Mouse (Mus musculus) ES-Bruce4 (cell line): ENCODE results near the gene Nfkbia. TPM values are rescaled to one million over a fixed set of nuclear protein-coding genes. Genes with fewer than 3 reads are reported as not detected.
A peak's percentile ranks its signal among the peaks of the same experiment; 100 is the strongest.

Experiments used
- H3K27ac ChIP-seq: 2 replicates; pipeline ENCODE4 v1.5.1; 2012; ENCODE audit warnings: low read length, inconsistent platforms; ENCODE audit not compliant: insufficient read depth
- H3K27me3 ChIP-seq: 2 replicates; pipeline ENCODE4 v1.6.1; 2012; ENCODE audit warnings: mild to moderate bottlenecking, low read length, inconsistent platforms; ENCODE audit not compliant: control insufficient read depth, poor library complexity, insufficient read depth, severe bottlenecking
- H3K36me3 ChIP-seq: 2 replicates; pipeline ENCODE4 v1.6.1; 2012; ENCODE audit warnings: inconsistent platforms, mild to moderate bottlenecking, low read length, moderate library complexity; ENCODE audit not compliant: control insufficient read depth, poor library complexity, insufficient read depth, severe bottlenecking
- H3K4me1 ChIP-seq: one replicate; pipeline ENCODE4 v1.8.1; 2011; ENCODE audit warnings: low read length; ENCODE audit not compliant: control insufficient read depth, insufficient read depth
- H3K4me3 ChIP-seq: 2 replicates; pipeline ENCODE4 v1.5.1; 2011; ENCODE audit warnings: low read depth, mild to moderate bottlenecking, low read length
- H3K9ac ChIP-seq: 2 replicates; pipeline ENCODE4 v1.6.1; 2012; ENCODE audit warnings: low read depth, mild to moderate bottlenecking, inconsistent platforms; ENCODE audit not compliant: poor library complexity, severe bottlenecking
- H3K9me3 ChIP-seq: replicated peaks from 2 replicates; pipeline ENCODE4 v1.6.1; 2012; ENCODE audit warnings: mild to moderate bottlenecking, low read length, inconsistent platforms; ENCODE audit not compliant: control insufficient read depth, poor library complexity, insufficient read depth, severe bottlenecking
- CTCF ChIP-seq: IDR thresholded peaks from one replicate; pipeline ENCODE4 v1.8.1; 2011; ENCODE audit warnings: low read depth, low read length
- EP300 ChIP-seq: IDR thresholded peaks from 2 replicates; pipeline ENCODE4 v1.6.1; 2011; ENCODE audit warnings: low read depth, low read length; ENCODE audit not compliant: insufficient read depth
- POLR2A ChIP-seq: IDR thresholded peaks from one replicate; pipeline ENCODE4 v1.8.1; 2011; ENCODE audit warnings: low read length; ENCODE audit not compliant: insufficient read depth
- polyA plus RNA-seq: library from polyadenylated mRNA; stranded (reverse); fragments of >200 nt; gene quantifications from 2 replicates; pipeline ENCODE4 v1.2.4, GENCODE M21; 2011; ENCODE audit warnings: low read depth; ENCODE audit not compliant: missing spikeins, insufficient read depth, insufficient read length

Nfkbia gene
- polyA plus RNA-seq, 1 experiment: 40.9 TPM

GRCm38 (mm10) chr12:55473250-55474208 is 18.9 kb downstream of the Nfkbia start:
- Histone ChIP-seq H3K9ac (peak overlapping the region; percentile 3; the same call in 1 of the 2 replicates), H3K27ac (peak overlapping the region; percentile 32), H3K27me3 (no peaks in the 10 kb centered on the region), H3K36me3 (no peaks in the 10 kb centered on the region), H3K4me3 (no peak overlapping the region), H3K9me3 (no peaks in the 10 kb centered on the region), H3K4me1 (peaks cover 13% of the 10 kb centered on the region)
- peak; percentile 65; the same call in 1 of the 2 replicates for TF ChIP-seq EP300
- TF ChIP-seq CTCF: no peak

DNA sequence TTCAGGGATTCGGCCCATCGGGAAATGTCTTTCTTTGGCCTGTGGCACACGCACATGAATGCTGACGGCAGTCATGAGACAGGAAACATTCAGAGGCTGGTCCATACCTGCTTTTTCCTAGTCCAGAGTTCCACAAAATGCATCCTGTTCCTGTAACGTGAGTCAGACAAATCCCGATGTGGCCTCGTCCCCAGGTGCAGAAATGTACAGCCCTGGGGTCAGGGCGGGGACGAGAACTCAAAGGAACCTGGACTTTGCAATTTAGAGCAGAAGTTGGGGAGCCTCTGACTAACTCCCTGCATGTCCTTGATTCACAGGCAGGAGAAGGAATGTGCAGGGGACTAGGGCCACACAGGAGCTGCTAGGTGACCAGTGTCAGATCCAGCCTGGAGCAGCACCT is 21.1 kb downstream of the Nfkbia start:
- no peak overlapping the region for H3K4me3 ChIP-seq
- TF ChIP-seq EP300 (peak; percentile 76), POLR2A (no peak)
- no peak overlapping the region for H3K27ac ChIP-seq
- H3K9me3 ChIP-seq: no peaks in the 10 kb centered on the region
- H3K9ac ChIP-seq: no peak overlapping the region
- H3K27me3 ChIP-seq: no peaks in the 10 kb centered on the region
- H3K4me1 ChIP-seq: peaks cover 17% of the 10 kb centered on the region
- H3K36me3 ChIP-seq: no peaks in the 10 kb centered on the region

DNA sequence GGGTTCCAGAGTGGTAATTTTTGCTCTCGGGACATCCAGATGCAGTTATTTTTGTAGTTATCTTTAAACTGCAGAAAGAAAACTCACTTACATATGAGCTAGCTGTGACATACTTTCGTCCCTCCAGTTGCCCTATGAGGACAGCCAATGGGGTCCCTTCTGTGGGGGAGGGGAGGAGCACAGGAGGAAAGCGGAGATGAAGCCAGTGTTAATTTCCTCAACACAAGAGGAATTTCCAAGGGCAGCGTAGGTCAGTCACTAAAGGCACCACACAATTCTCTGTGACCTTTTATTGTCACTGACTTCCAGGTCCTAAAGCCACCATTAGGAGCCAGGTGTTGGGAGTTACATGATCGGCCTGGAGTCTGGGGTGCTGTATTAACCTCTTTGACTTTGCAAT is 22.0 kb downstream of the Nfkbia start:
- Histone ChIP-seq H3K9me3 (no peaks in the 10 kb centered on the region), H3K36me3 (no peaks in the 10 kb centered on the region), H3K27ac (no peak overlapping the region), H3K4me1 (peaks cover 17% of the 10 kb centered on the region), H3K4me3 (no peak overlapping the region), H3K27me3 (no peaks in the 10 kb centered on the region), H3K9ac (no peak overlapping the region)
- no peak for TF ChIP-seq CTCF
- no peak for TF ChIP-seq POLR2A
- TF ChIP-seq EP300: no peak

- Histone ChIP-seq H3K27ac (no peak overlapping the region), H3K27me3 (no peaks in the 10 kb centered on the region), H3K9me3 (no peaks in the 10 kb centered on the region), H3K9ac (no peak overlapping the region), H3K4me1 (peaks cover 14% of the 10 kb centered on the region), H3K36me3 (no peaks in the 10 kb centered on the region), H3K4me3 (no peak overlapping the region)
- TF ChIP-seq EP300 (no peak), POLR2A (no peak), CTCF (no peak)
These were observed 24.9 kb downstream of the Nfkbia start for GRCm38 (mm10) chr12:55467331-55468180.

- Histone ChIP-seq H3K4me3 (no peak overlapping the region), H3K27ac (no peak overlapping the region), H3K9ac (no peak overlapping the region), H3K27me3 (no peaks in the 10 kb centered on the region), H3K36me3 (no peaks in the 10 kb centered on the region), H3K9me3 (no peaks in the 10 kb centered on the region), H3K4me1 (peaks cover 13% of the 10 kb centered on the region)
- TF ChIP-seq CTCF (no peak), POLR2A (no peak), EP300 (no peak)
These were observed 25.6 kb downstream of the Nfkbia start for GRCm38 (mm10) chr12:55466816-55467215.
